Mouse (Mus musculus) midbrain, embryonic 14.5 days (tissue): ENCODE measurements around the gene Krt14. TPM values are rescaled to one million over a fixed set of nuclear protein-coding genes. Genes with fewer than 3 reads are reported as not detected.
"Not testable (repeated sequence)": the region's sequence is repeated elsewhere in the genome, so short reads cannot be mapped to it uniquely, and the experiment has no call there.

ENCODE experiments used
- ATAC-seq: fragments of 200-750 bp; cut with Nextera tagmentation; 2 replicates; pipeline ENCODE4 v1.8.0; 2017; ENCODE audit warnings: moderate number of reproducible peaks, moderate library complexity; ENCODE audit not compliant: low FRiP score, low TSS enrichment
- DNase-seq: peaks from one replicate; pipeline ENCODE4 v3.0.0-alpha.2; 2015
- H3K27ac ChIP-seq: fragments of 300-500 bp; sonication (generic); replicated peaks from 2 replicates; pipeline ENCODE4 v1.5.1; 2014; ENCODE audit warnings: mild to moderate bottlenecking, low read depth, low read length, moderate library complexity
- H3K27me3 ChIP-seq: fragments of 300-500 bp; sonication (generic); 2 replicates; pipeline ENCODE4 v1.6.1; 2014; ENCODE audit warnings: low read length, control low read depth, mixed read lengths; ENCODE audit not compliant: control insufficient read depth, insufficient read depth
- H3K36me3 ChIP-seq: fragments of 300-500 bp; sonication (generic); 2 replicates; pipeline ENCODE4 v1.6.1; 2014; ENCODE audit warnings: low read length, control low read depth; ENCODE audit not compliant: control insufficient read depth, insufficient read depth
- H3K4me1 ChIP-seq: fragments of 300-500 bp; sonication (generic); 2 replicates; pipeline ENCODE4 v1.6.1; 2014; ENCODE audit warnings: mild to moderate bottlenecking, antibody characterized with exemption, low read length, control low read depth; ENCODE audit not compliant: control insufficient read depth, insufficient read depth
- H3K4me2 ChIP-seq: fragments of 300-500 bp; sonication (generic); 2 replicates; pipeline ENCODE4 v1.6.1; 2014; ENCODE audit warnings: mild to moderate bottlenecking, low read length, moderate library complexity
- H3K4me3 ChIP-seq: fragments of 300-500 bp; sonication (generic); replicated peaks from 2 replicates; pipeline ENCODE4 v1.5.1; 2014; ENCODE audit warnings: low read depth, low read length
- H3K9ac ChIP-seq: fragments of 300-500 bp; sonication (generic); replicated peaks from 2 replicates; pipeline ENCODE4 v1.6.1; 2014; ENCODE audit warnings: mild to moderate bottlenecking, low read length, moderate library complexity
- H3K9me3 ChIP-seq: fragments of 300-500 bp; sonication (generic); 2 replicates; pipeline ENCODE4 v1.6.1; 2016; ENCODE audit warnings: low read length, control low read depth, mixed read lengths; ENCODE audit not compliant: control insufficient read depth
- WGBS: fragments of 180-500 bp; shearing (Covaris S2); extraction: QIAGEN DNeasy Blood & Tissue Kit; methylation state at CpG from one replicate; pipeline ENCODE4 v1.1.7; 2014; 5-methylcytosine and 5-hydroxymethylcytosine counted together
- polyA plus RNA-seq: library from polyadenylated mRNA; unstranded; fragments of >200 nt; fragmentation: Nextera tagmentation; extraction: Ambion mirVana; gene quantifications from 2 replicates; pipeline ENCODE4 v1.2.1, GENCODE M21; 2014

Krt14 gene
- polyA plus RNA-seq, result not detected in 2 replicates

DNA sequence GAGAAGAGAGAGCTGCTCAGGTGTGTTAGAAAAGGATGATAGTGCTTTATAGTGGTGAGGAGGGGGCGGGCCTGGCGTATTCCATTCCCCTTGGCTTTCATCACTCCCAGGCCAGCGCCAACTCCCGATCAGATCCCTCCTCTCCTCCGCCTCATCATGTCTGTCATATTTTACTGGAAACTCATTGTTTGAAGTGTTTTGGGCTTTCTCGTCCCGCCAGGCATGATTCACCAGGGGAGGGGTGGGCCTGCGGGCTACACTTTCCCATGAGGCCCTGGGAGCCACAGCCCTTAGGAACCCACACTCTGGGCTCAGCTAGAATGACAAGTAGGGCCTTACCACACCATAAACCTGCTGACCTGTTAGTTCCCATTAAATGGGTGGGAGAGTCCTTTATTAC is at the start of gene Krt14:
Gene Krt14 (minus strand): TSS at position 51 of the 400 bp plus-strand sequence.
- H3K4me1 ChIP-seq, result no peaks in the 10 kb centered on the region
- no peaks in the 10 kb centered on the region for H3K9me3 ChIP-seq
- H3K27ac ChIP-seq, result no peak within 1 kb of the TSS
- no peak within 1 kb of the TSS for H3K4me2 ChIP-seq
- no peak for ATAC-seq
- DNase-seq, result no peak
- WGBS, result 92% methylated on average over 8 of the region's 8 CpGs
- H3K9ac ChIP-seq, result no peak within 1 kb of the TSS
- H3K4me3 ChIP-seq, result no peak within 1 kb of the TSS
- H3K27me3 ChIP-seq, result no peaks in the 10 kb centered on the region
- no peaks in the 10 kb centered on the region for H3K36me3 ChIP-seq

- no peaks in the 10 kb centered on the region for H3K27me3 ChIP-seq
- no peaks in the 10 kb centered on the region for H3K36me3 ChIP-seq
- no peak overlapping the region for H3K4me3 ChIP-seq
- ATAC-seq (no peak), DNase-seq (no peak)
- H3K4me1 ChIP-seq, result no peaks in the 10 kb centered on the region
- H3K9ac ChIP-seq, result no peak overlapping the region
- H3K9me3 ChIP-seq, result no peaks in the 10 kb centered on the region
- no peak overlapping the region for H3K4me2 ChIP-seq
- WGBS, result 98% methylated on average over 6 of the region's 6 CpGs
- no peak overlapping the region for H3K27ac ChIP-seq
These were observed 48.2 kb upstream of the Krt14 start for GRCm38 (mm10) chr11:100255514-100255913.

DNA sequence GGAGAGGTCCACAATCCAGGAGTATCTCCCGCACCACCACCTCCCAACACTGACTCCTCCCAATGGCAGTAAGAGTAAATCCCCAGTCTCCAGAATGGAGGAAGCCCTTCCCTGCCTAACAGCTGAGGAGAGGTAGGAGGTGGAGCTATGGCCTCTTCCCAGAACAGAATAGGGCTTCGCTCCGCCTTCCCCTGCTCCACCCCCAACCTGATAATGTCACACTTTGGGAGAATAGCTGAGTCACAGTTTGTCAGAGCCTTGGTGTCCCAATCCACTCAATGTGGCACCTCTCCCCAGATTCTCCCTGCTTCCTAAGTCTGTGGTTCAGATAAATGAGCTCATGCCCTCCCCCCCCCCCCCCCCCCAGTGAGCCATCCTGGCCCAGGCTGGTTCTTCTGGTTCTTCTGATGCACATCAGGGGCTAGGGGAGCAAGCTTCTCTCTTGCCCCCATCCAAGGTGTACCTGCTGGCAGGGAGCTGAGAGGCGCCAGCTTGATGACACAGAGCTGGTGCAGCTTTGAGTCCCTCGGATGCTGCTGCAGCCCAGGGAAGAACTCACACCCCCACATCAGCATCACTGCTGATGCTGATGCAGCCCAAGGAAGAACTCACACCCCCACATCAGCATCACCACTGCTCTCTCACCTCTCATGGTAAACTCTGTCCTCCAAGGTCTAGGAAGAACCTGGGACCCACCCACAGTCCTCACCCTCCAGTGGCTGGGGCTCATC is 47.2 kb upstream of the Krt14 start:
- Histone ChIP-seq H3K36me3 (no peaks in the 10 kb centered on the region), H3K4me3 (no peak overlapping the region), H3K9me3 (no peaks in the 10 kb centered on the region), H3K4me1 (no peaks in the 10 kb centered on the region), H3K4me2 (no peak overlapping the region), H3K27ac (no peak overlapping the region), H3K9ac (no peak overlapping the region), H3K27me3 (no peaks in the 10 kb centered on the region)
- WGBS, result 68% methylated on average over 5 of the region's 5 CpGs
- no peak for ATAC-seq
- no peak for DNase-seq

DNA sequence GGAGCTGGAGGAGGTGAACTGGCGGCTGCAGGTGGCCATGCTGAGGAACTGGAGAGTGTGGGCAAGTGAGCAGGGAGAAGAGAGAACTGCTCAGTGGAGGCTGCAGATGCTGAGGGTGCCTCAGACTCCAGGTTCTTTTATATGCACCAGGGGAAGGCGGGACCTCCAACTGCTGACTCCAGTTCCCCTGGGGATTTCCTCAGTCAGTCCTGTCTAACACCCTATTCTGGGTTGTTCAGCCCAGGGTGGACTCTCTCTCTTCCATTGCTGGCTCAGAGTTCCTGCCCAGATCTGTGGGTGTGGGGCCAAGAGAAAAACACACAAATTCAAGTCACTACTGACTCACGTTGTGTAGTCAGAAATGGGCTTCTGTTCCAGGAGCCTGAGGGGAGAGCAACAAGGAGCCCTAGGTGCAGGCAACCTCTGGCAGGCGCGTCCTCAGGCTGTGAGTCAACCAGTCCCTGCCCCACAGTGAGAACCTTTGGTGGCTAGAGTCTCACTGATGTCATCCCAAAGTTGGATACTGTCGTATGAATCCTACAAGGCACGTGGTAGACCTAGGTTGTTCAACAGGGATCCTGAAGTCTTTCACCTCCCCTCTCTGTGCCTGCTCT is 41.6 kb upstream of the Krt14 start, which contains the start of gene Krt16:
Gene Krt16 (minus strand): TSS at position 51 of the 614 bp plus-strand sequence.
- ATAC-seq (no peak), DNase-seq (no peak)
- Histone ChIP-seq H3K27me3 (no peaks in the 10 kb centered on the region), H3K4me3 (no peak within 1 kb of the TSS), H3K4me2 (no peak within 1 kb of the TSS), H3K9me3 (no peaks in the 10 kb centered on the region), H3K36me3 (no peaks in the 10 kb centered on the region), H3K4me1 (no peaks in the 10 kb centered on the region), H3K9ac (no peak within 1 kb of the TSS), H3K27ac (no peak within 1 kb of the TSS)
- WGBS, result 83% methylated on average over 7 of the region's 7 CpGs

DNA sequence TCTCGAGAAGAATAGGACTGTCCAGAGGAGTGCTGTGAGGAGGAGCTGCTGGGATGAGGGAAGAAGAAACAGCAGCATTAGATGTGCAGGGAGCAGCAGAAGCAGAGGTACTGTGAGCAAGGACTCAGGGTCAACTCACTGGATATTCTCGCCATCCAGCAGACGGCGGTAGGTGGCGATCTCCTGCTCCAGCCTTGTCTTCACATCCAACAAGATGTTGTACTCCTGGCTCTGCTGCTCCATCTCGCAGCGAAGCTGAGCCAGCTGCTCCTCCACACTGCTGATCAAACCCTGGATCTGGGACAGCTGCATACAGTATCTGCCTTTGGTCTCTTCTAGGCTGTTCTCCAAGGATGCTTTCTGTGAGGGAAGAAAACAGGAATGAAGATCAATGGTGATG is 39.1 kb upstream of the Krt14 start:
- H3K9ac ChIP-seq, H3K4me3 ChIP-seq, H3K27ac ChIP-seq, H3K4me1 ChIP-seq, H3K36me3 ChIP-seq, H3K4me2 ChIP-seq, ATAC-seq, H3K9me3 ChIP-seq, H3K27me3 ChIP-seq, DNase-seq: not testable (repeated sequence)
- 73% methylated on average over 7 of the region's 7 CpGs for WGBS

- H3K9me3 ChIP-seq, H3K9ac ChIP-seq, H3K4me2 ChIP-seq, H3K36me3 ChIP-seq, H3K27me3 ChIP-seq, H3K4me3 ChIP-seq, H3K27ac ChIP-seq, ATAC-seq, H3K4me1 ChIP-seq, DNase-seq: not testable (repeated sequence)
- WGBS, result 92% methylated on average over 4 of the region's 4 CpGs
These were observed 32.9 kb upstream of the Krt14 start for GRCm38 (mm10) chr11:100240272-100240671.

GRCm38 (mm10) chr11:100221741-100222140 is 14.4 kb upstream of the Krt14 start:
- ATAC-seq (no peak), DNase-seq (no peak)
- H3K4me3 ChIP-seq, result no peak overlapping the region
- no peak overlapping the region for H3K9ac ChIP-seq
- WGBS, result 73% methylated on average over 8 of the region's 8 CpGs
- no peak overlapping the region for H3K4me2 ChIP-seq
- peaks cover 3% of the 10 kb centered on the region; the same call in 1 of the 2 replicates for H3K9me3 ChIP-seq
- no peaks in the 10 kb centered on the region for H3K27me3 ChIP-seq
- no peak overlapping the region for H3K27ac ChIP-seq
- no peaks in the 10 kb centered on the region for H3K4me1 ChIP-seq
- no peaks in the 10 kb centered on the region for H3K36me3 ChIP-seq

DNA sequence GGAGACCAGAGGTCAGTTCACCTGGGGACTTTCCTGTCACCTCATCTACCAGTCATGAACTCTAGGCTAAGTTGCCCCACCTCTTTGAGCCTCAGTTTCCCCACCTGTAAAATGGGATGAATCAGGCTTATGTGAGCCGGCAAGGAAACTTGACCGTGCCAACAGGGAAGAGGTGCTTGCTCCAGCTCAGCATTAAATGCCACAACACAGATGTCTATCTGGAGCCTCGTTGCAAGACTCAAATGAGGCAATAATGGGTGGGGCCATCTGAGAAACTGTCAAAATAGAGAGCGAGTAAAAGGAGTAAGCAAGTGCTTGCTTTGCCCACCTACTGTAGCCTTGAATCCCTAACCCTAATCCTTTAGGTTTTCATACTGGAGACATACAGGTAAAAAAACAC is 12.0 kb upstream of the Krt14 start:
- no peak overlapping the region for H3K9ac ChIP-seq
- no peak overlapping the region for H3K27ac ChIP-seq
- WGBS, result 85% methylated on average over 4 of the region's 4 CpGs
- H3K27me3 ChIP-seq, result no peaks in the 10 kb centered on the region
- DNase-seq, result no peak
- H3K4me3 ChIP-seq, result no peak overlapping the region
- no peak for ATAC-seq
- H3K36me3 ChIP-seq, result no peaks in the 10 kb centered on the region
- no peaks in the 10 kb centered on the region for H3K4me1 ChIP-seq
- H3K4me2 ChIP-seq, result no peak overlapping the region
- no peaks in the 10 kb centered on the region for H3K9me3 ChIP-seq

GRCm38 (mm10) chr11:100208542-100208941 is 1.2 kb upstream of the Krt14 start:
- DNase-seq, result no peak
- H3K36me3 ChIP-seq, result no peaks in the 10 kb centered on the region
- no peaks in the 10 kb centered on the region for H3K27me3 ChIP-seq
- no peak overlapping the region for H3K9ac ChIP-seq
- 64% methylated on average over 6 of the region's 6 CpGs for WGBS
- no peaks in the 10 kb centered on the region for H3K9me3 ChIP-seq
- H3K4me1 ChIP-seq, result no peaks in the 10 kb centered on the region
- H3K4me3 ChIP-seq, result no peak overlapping the region
- ATAC-seq, result no peak
- H3K27ac ChIP-seq, result no peak overlapping the region
- H3K4me2 ChIP-seq, result no peak overlapping the region
